Mouse (Mus musculus) neural tube, embryonic 14.5 days (tissue): Measurements from ENCODE around the gene Sfxn5. TPM values are rescaled to one million over a fixed set of nuclear protein-coding genes. Genes with fewer than 3 reads are reported as not detected.
A peak's percentile ranks its signal among the peaks of the same experiment; 100 is the strongest.

Experiments
- ATAC-seq: fragments of 200-750 bp; cut with Nextera tagmentation; 2 replicates; pipeline ENCODE4 v1.8.0; 2017; ENCODE audit warnings: low read depth, mild to moderate bottlenecking, moderate TSS enrichment, moderate library complexity
- H3K27ac ChIP-seq: fragments of 300-500 bp; sonication (generic); 2 replicates; pipeline ENCODE4 v1.5.1; 2014; ENCODE audit warnings: low read depth, mild to moderate bottlenecking, control low read depth, low read length, moderate library complexity, mixed read lengths
- H3K27me3 ChIP-seq: fragments of 300-500 bp; sonication (generic); 2 replicates; pipeline ENCODE4 v1.6.1; 2014; ENCODE audit warnings: low read length; ENCODE audit not compliant: control insufficient read depth, insufficient read depth
- H3K36me3 ChIP-seq: fragments of 300-500 bp; sonication (generic); 2 replicates; pipeline ENCODE4 v1.6.1; 2014; ENCODE audit warnings: low read length, mixed read lengths; ENCODE audit not compliant: control insufficient read depth, insufficient read depth
- H3K4me1 ChIP-seq: fragments of 300-500 bp; sonication (generic); 2 replicates; pipeline ENCODE4 v1.6.1; 2014; ENCODE audit warnings: low read length; ENCODE audit not compliant: control insufficient read depth, insufficient read depth
- H3K4me2 ChIP-seq: fragments of 300-500 bp; sonication (generic); 2 replicates; pipeline ENCODE4 v1.6.1; 2014; ENCODE audit warnings: mild to moderate bottlenecking, low read depth, low read length, control low read depth
- H3K4me3 ChIP-seq: fragments of 300-500 bp; sonication (generic); 2 replicates; pipeline ENCODE4 v1.5.1; 2014; ENCODE audit warnings: low read depth, low read length, control low read depth, mixed read lengths
- H3K9ac ChIP-seq: fragments of 300-500 bp; sonication (generic); replicated peaks from 2 replicates; pipeline ENCODE4 v1.6.1; 2014; ENCODE audit warnings: low read depth, mild to moderate bottlenecking, control low read depth, low read length, mixed read lengths
- H3K9me3 ChIP-seq: fragments of 300-500 bp; sonication (generic); 2 replicates; pipeline ENCODE4 v1.6.1; 2016; ENCODE audit warnings: low read length; ENCODE audit not compliant: control insufficient read depth
- WGBS: fragments of 180-500 bp; shearing (Covaris S2); extraction: QIAGEN DNeasy Blood & Tissue Kit; methylation state at CpG from one replicate; pipeline ENCODE4 v1.1.7; 2014; 5-methylcytosine and 5-hydroxymethylcytosine counted together
- polyA plus RNA-seq: library from polyadenylated mRNA; unstranded; fragments of >200 nt; fragmentation: Nextera tagmentation; extraction: Ambion mirVana; gene quantifications from 2 replicates; pipeline ENCODE4 v1.2.1, GENCODE M21; 2014

Sfxn5 gene
- polyA plus RNA-seq, 1 experiment from 2014 or later: 29.7 TPM

DNA sequence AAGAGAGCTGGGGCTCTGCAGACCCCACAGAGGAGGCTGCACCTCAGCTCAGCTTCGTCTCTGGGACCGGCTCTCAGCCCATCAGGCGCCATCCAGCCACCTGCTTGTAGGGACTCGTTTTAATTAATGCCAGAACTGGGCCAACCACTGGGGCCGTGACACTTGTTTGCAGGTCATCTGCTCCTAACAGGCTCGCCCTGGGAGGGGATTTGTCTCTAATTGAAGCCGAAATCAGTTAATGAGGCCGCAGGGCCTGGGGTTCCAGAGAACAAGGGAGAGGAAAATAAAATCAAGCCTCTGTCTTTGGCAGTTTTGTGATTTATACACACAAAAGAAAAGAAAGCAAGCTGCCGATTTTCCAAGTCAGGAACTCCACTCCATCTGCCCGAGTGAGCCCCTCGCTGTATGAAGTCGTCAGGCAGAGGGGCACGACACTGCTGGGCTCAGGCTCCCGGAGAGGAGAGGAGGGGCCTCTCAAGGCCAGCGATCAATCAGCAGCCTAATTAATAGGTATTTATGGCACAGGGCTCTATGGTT lies 68.2 kb downstream of the Sfxn5 start:
- H3K4me3 ChIP-seq: no peak overlapping the region
- peak; percentile 72; the same call in 1 of the 2 replicates for ATAC-seq
- peaks cover 5% of the 10 kb centered on the region; the same call in 1 of the 2 replicates for H3K4me1 ChIP-seq
- H3K9ac ChIP-seq: no peak overlapping the region
- 5% methylated on average over 15 of the region's 15 CpGs for WGBS
- H3K4me2 ChIP-seq: peak overlapping the region; percentile 23; the same call in 1 of the 2 replicates
- no peak overlapping the region for H3K27ac ChIP-seq
- no peaks in the 10 kb centered on the region for H3K36me3 ChIP-seq
- no peaks in the 10 kb centered on the region for H3K27me3 ChIP-seq
- H3K9me3 ChIP-seq: no peaks in the 10 kb centered on the region

DNA sequence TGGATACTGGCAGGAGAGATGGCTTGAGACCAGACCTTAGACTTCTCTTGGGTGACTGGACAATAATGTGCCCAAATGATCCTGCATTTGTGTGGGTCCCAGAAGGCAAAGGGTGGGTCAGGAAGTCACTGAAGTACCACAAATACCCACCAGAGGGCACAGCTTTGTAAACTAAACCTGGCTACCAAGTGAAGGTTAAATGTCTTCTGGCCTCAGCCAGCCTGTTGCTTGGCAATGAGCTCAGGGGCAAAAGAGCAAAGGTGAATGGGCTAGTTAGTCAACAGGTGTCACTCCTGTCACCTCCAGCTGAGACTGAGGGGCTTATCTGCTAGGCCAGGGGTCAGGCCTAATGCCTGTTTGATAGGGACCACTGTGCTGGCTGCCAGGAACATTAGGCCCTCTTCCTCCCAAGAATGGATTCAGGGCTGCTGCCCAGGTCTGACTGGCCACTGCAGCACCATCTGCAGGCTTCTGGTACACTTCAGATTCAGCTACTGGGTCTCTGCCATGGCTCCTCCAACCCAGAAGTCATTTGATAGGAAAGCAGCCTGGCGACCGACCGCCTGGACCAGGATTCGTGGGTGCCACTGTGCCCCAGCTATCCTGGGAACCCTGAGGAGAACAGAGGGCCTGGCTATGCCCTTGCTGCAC lies 70.2 kb downstream of the Sfxn5 start:
- no peak overlapping the region for H3K27ac ChIP-seq
- H3K4me2 ChIP-seq: no peak overlapping the region
- H3K4me3 ChIP-seq: no peak overlapping the region
- H3K4me1 ChIP-seq: peaks cover 8% of the 10 kb centered on the region; the same call in 1 of the 2 replicates
- no peak overlapping the region for H3K9ac ChIP-seq
- 97% methylated on average over 4 of the region's 4 CpGs for WGBS
- no peaks in the 10 kb centered on the region for H3K36me3 ChIP-seq
- ATAC-seq: no peak
- no peaks in the 10 kb centered on the region for H3K27me3 ChIP-seq
- H3K9me3 ChIP-seq: no peaks in the 10 kb centered on the region

DNA sequence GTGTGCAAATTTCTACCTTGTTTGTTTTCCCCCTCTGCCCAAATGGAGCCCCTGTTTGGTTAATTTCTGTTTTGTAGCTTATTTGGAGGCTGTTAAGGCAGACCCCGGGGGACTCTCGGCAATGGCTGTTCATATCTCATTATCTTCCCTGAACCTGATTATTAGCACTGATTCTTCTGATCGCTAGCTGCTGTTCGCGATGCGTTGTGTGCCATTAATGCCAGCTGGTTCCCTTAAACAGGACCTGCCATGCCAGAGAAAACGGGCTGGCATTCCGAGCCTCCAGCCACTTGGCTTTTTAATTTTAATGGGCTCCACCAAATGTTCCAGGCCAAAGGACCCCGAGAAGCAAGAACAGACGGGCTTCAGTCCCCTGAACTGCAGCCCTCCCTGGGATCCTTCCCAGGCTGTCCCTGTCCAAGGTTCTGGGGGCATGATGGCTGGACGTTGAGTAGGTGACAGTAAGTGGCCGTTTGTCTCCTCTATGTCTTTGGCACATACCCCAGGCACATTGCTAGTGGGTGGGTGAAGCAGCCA lies 74.1 kb downstream of the Sfxn5 start:
- no peak for ATAC-seq
- no peaks in the 10 kb centered on the region for H3K9me3 ChIP-seq
- 38% methylated on average over 12 of the region's 12 CpGs for WGBS
- H3K4me3 ChIP-seq: no peak overlapping the region
- H3K36me3 ChIP-seq: no peaks in the 10 kb centered on the region
- 0 out of 2 replicates have a peak, but pooled peaks cover 3% of the 10 kb centered on the region for H3K4me1 ChIP-seq
- no peaks in the 10 kb centered on the region for H3K27me3 ChIP-seq
- H3K9ac ChIP-seq: no peak overlapping the region
- no peak overlapping the region for H3K27ac ChIP-seq
- no peak overlapping the region for H3K4me2 ChIP-seq

DNA sequence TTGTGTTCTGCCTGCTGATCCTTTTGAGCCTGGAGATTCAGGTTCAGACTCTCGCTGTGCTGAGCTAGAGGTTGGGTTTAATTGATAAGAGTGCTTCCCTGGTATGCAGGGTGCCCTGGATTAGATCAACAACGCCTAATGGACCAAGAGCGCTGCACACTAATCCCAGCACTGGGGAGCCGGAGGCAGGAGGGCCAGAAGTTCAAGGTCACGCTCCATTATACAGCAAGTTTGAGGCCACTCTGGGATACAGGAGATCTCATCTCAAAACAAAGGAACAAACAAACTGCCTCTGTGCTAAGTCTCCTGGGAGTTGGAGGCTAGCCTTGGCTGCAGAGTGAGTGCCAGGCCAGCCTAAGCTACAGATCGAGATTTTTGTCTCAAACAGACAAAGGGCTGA lies 77.6 kb downstream of the Sfxn5 start:
- Histone ChIP-seq H3K4me1 (0 out of 2 replicates have a peak, but pooled peaks cover 3% of the 10 kb centered on the region), H3K9ac (no peak overlapping the region), H3K36me3 (no peaks in the 10 kb centered on the region), H3K9me3 (no peaks in the 10 kb centered on the region), H3K4me2 (no peak overlapping the region), H3K27ac (no peak overlapping the region), H3K27me3 (no peaks in the 10 kb centered on the region), H3K4me3 (no peak overlapping the region)
- 72% methylated on average over 6 of the region's 6 CpGs for WGBS
- ATAC-seq: no peak

DNA sequence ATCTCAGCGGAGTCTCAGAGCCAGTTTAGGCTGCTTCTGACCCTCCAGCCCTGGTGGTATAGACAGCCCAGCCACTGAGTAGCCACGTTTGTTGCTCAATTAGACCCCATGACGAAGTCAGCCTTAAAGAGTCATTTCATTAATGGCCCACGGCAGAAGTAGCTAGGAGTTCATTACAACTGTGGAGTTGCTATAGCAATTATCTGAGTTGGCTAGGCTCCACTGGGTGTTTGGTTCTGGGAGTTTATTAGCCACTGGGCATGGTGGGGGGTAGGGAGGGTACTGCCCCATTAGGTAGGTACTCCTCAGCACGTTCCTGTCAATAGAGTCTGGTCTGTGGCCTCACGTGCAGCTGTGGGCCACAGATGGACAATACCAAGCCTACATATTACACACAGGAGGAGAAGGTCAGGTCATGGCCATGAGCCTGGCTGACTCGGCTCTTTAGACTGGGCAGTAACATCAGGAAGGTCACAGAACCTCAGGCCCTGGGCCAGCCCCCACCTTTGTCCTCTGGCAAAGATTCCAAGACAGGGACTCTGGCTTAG lies 79.2 kb downstream of the Sfxn5 start:
- no peaks in the 10 kb centered on the region for H3K9me3 ChIP-seq
- H3K27ac ChIP-seq: no peak overlapping the region
- H3K4me1 ChIP-seq: no peaks in the 10 kb centered on the region
- H3K9ac ChIP-seq: no peak overlapping the region
- no peak for ATAC-seq
- no peaks in the 10 kb centered on the region for H3K27me3 ChIP-seq
- WGBS: 45% methylated on average over 7 of the region's 7 CpGs
- no peak overlapping the region for H3K4me3 ChIP-seq
- no peaks in the 10 kb centered on the region for H3K36me3 ChIP-seq
- H3K4me2 ChIP-seq: no peak overlapping the region

DNA sequence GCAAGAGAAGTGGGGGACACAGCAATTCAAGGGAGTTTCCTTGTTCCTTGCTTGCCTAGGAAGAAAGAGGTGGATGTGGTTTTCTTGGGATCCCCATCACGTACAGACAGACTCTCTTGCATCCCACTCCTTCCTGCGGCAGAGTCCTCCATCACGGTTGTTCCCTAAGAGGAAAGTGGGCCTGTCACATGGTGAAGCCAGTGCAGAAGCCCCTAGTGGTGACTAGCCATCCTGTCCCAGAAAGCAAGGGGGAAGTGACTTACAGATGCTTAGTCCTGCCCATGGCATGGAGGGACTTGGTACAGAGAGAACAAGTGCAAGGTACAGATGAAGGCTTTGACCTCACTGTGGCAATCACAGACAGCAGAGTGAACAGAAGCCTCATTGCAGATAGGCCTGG lies 79.9 kb downstream of the Sfxn5 start:
- Histone ChIP-seq H3K4me2 (no peak overlapping the region), H3K27me3 (no peaks in the 10 kb centered on the region), H3K9me3 (no peaks in the 10 kb centered on the region), H3K4me3 (no peak overlapping the region), H3K27ac (no peak overlapping the region), H3K36me3 (no peaks in the 10 kb centered on the region), H3K9ac (no peak overlapping the region), H3K4me1 (no peaks in the 10 kb centered on the region)
- WGBS: 73% methylated on average over 3 of the region's 3 CpGs
- no peak for ATAC-seq

DNA sequence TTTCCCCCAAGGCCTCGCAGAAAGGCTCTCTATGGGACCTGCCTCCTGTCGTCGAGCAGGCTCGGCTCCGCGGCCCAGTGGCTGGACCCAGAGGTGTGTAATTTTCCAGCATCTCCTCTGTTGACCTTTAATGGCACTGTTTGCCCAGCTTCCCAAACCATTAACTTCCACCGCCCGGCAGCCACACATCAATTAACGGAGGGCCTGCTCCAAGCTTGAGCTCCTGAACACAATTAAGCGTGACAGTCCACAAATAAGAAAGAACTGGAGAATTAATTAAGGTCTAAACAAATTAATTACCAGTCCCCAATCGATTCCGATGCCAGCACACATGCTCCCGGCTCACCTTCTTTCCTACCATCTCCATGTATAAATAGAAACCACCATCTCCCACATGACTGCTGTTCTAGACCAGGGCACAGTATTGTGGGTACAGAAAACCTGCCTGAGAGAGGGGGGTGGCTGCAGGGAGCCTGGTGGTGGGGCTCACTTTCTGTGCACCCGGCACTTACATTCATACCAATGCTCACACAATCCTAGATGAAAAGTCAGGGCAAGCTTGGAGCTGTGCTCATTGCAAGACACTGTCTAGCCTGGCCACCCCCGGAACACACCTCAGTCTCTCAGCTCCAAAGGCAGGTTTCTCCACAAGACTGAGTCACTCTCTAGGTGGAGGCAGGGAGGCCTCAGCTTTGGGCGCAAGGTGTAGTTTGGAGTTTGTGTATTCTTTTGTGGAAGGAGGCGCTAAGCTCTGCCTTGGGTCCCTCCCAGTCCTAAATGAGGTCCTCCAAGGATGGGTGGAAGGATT lies 80.8 kb downstream of the Sfxn5 start:
- Histone ChIP-seq H3K27ac (no peak overlapping the region), H3K4me3 (no peak overlapping the region), H3K9me3 (no peaks in the 10 kb centered on the region), H3K4me1 (no peaks in the 10 kb centered on the region), H3K36me3 (no peaks in the 10 kb centered on the region), H3K27me3 (no peaks in the 10 kb centered on the region), H3K4me2 (no peak overlapping the region), H3K9ac (no peak overlapping the region)
- WGBS: 50% methylated on average over 17 of the region's 17 CpGs
- ATAC-seq: no peak

DNA sequence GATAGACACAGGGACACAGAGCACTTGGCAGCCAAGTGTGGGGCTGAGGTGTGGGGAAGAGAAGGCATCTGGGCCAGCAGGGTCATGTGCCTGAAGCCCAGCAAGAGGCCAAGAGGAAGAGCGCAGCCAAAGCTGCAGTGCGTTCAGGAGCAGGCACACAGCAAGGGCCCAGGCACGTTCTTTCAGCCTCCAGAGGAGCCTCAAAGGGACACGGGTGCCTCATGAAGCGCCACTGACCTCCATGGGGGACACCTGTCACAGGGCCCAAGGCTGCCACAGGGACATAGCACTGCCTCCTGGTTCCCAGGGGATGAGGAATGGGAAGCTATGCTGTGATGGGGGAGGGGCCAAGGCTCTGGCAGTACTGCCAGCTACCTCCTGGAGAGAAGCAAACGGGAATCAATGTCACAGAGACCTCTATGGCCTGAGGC lies 82.4 kb downstream of the Sfxn5 start:
- H3K27ac ChIP-seq: no peak overlapping the region
- H3K9me3 ChIP-seq: no peaks in the 10 kb centered on the region
- H3K4me3 ChIP-seq: no peak overlapping the region
- no peaks in the 10 kb centered on the region for H3K4me1 ChIP-seq
- no peaks in the 10 kb centered on the region for H3K36me3 ChIP-seq
- H3K4me2 ChIP-seq: no peak overlapping the region
- H3K9ac ChIP-seq: no peak overlapping the region
- H3K27me3 ChIP-seq: no peaks in the 10 kb centered on the region
- no peak for ATAC-seq
- WGBS: 37% methylated on average over 6 of the region's 6 CpGs
